Mouse (Mus musculus) midbrain, embryonic 14.5 days (tissue): ENCODE results near the gene Rnf220. TPM values are rescaled to one million over a fixed set of nuclear protein-coding genes. Genes with fewer than 3 reads are reported as not detected.

ENCODE experiments used
- ATAC-seq: fragments of 200-750 bp; cut with Nextera tagmentation; 2 replicates; pipeline ENCODE4 v1.8.0; 2017; ENCODE audit warnings: moderate number of reproducible peaks, moderate library complexity; ENCODE audit not compliant: low FRiP score, low TSS enrichment
- DNase-seq: peaks from one replicate; pipeline ENCODE4 v3.0.0-alpha.2; 2015
- H3K27ac ChIP-seq: fragments of 300-500 bp; sonication (generic); replicated peaks from 2 replicates; pipeline ENCODE4 v1.5.1; 2014; ENCODE audit warnings: mild to moderate bottlenecking, low read depth, low read length, moderate library complexity
- H3K27me3 ChIP-seq: fragments of 300-500 bp; sonication (generic); 2 replicates; pipeline ENCODE4 v1.6.1; 2014; ENCODE audit warnings: low read length, control low read depth, mixed read lengths; ENCODE audit not compliant: control insufficient read depth, insufficient read depth
- H3K36me3 ChIP-seq: fragments of 300-500 bp; sonication (generic); 2 replicates; pipeline ENCODE4 v1.6.1; 2014; ENCODE audit warnings: low read length, control low read depth; ENCODE audit not compliant: control insufficient read depth, insufficient read depth
- H3K4me1 ChIP-seq: fragments of 300-500 bp; sonication (generic); 2 replicates; pipeline ENCODE4 v1.6.1; 2014; ENCODE audit warnings: mild to moderate bottlenecking, antibody characterized with exemption, low read length, control low read depth; ENCODE audit not compliant: control insufficient read depth, insufficient read depth
- H3K4me2 ChIP-seq: fragments of 300-500 bp; sonication (generic); 2 replicates; pipeline ENCODE4 v1.6.1; 2014; ENCODE audit warnings: mild to moderate bottlenecking, low read length, moderate library complexity
- H3K4me3 ChIP-seq: fragments of 300-500 bp; sonication (generic); replicated peaks from 2 replicates; pipeline ENCODE4 v1.5.1; 2014; ENCODE audit warnings: low read depth, low read length
- H3K9ac ChIP-seq: fragments of 300-500 bp; sonication (generic); replicated peaks from 2 replicates; pipeline ENCODE4 v1.6.1; 2014; ENCODE audit warnings: mild to moderate bottlenecking, low read length, moderate library complexity
- H3K9me3 ChIP-seq: fragments of 300-500 bp; sonication (generic); 2 replicates; pipeline ENCODE4 v1.6.1; 2016; ENCODE audit warnings: low read length, control low read depth, mixed read lengths; ENCODE audit not compliant: control insufficient read depth
- WGBS: fragments of 180-500 bp; shearing (Covaris S2); extraction: QIAGEN DNeasy Blood & Tissue Kit; methylation state at CpG from one replicate; pipeline ENCODE4 v1.1.7; 2014; 5-methylcytosine and 5-hydroxymethylcytosine counted together
- polyA plus RNA-seq: library from polyadenylated mRNA; unstranded; fragments of >200 nt; fragmentation: Nextera tagmentation; extraction: Ambion mirVana; gene quantifications from 2 replicates; pipeline ENCODE4 v1.2.1, GENCODE M21; 2014

Gene Rnf220
- polyA plus RNA-seq, 1 experiment from 2014 or later = 103 TPM

GRCm38 (mm10) chr4:117281090-117281845 lies 215.6 kb downstream of the Rnf220 start:
- H3K27me3 ChIP-seq = no peaks in the 10 kb centered on the region
- H3K9ac ChIP-seq = no peak overlapping the region
- 47% methylated on average over 19 of the region's 19 CpGs for WGBS
- H3K4me1 ChIP-seq = peaks cover 45% of the 10 kb centered on the region
- H3K9me3 ChIP-seq = no peaks in the 10 kb centered on the region
- peaks cover 74% of the 10 kb centered on the region for H3K36me3 ChIP-seq
- no peak overlapping the region for H3K4me3 ChIP-seq
- H3K4me2 ChIP-seq = no peak overlapping the region
- DNase-seq = peak; percentile 33
- no peak for ATAC-seq
- peak overlapping the region; percentile 41; the same call in 1 of the 2 replicates for H3K27ac ChIP-seq

GRCm38 (mm10) chr4:117280397-117280930 lies 216.4 kb downstream of the Rnf220 start:
- Histone ChIP-seq H3K4me3 (no peak overlapping the region), H3K9me3 (no peaks in the 10 kb centered on the region), H3K36me3 (peaks cover 77% of the 10 kb centered on the region), H3K4me2 (no peak overlapping the region), H3K27ac (no peak overlapping the region), H3K27me3 (no peaks in the 10 kb centered on the region), H3K4me1 (peaks cover 38% of the 10 kb centered on the region), H3K9ac (no peak overlapping the region)
- 90% methylated on average over 8 of the region's 8 CpGs for WGBS
- ATAC-seq = no peak
- DNase-seq = no peak

GRCm38 (mm10) chr4:117279253-117279642 lies 217.6 kb downstream of the Rnf220 start:
- H3K27ac ChIP-seq = no peak overlapping the region
- H3K36me3 ChIP-seq = peaks cover 73% of the 10 kb centered on the region
- H3K4me2 ChIP-seq = no peak overlapping the region
- H3K9me3 ChIP-seq = peaks cover 2% of the 10 kb centered on the region
- H3K4me3 ChIP-seq = no peak overlapping the region
- peaks cover 26% of the 10 kb centered on the region for H3K4me1 ChIP-seq
- no peak for ATAC-seq
- DNase-seq = no peak
- WGBS = 91% methylated on average over 2 of the region's 2 CpGs
- no peak overlapping the region for H3K9ac ChIP-seq
- H3K27me3 ChIP-seq = no peaks in the 10 kb centered on the region

GRCm38 (mm10) chr4:117278381-117279252 lies 218.2 kb downstream of the Rnf220 start:
- H3K9me3 ChIP-seq = peaks cover 6% of the 10 kb centered on the region
- 52% methylated on average over 10 of the region's 10 CpGs for WGBS
- H3K4me2 ChIP-seq = no peak overlapping the region
- H3K27ac ChIP-seq = 0 out of 2 replicates have a peak overlapping the region, but pooled peaks have one; percentile 5
- H3K4me3 ChIP-seq = no peak overlapping the region
- peaks cover 78% of the 10 kb centered on the region for H3K36me3 ChIP-seq
- no peak for ATAC-seq
- H3K4me1 ChIP-seq = peaks cover 19% of the 10 kb centered on the region
- DNase-seq = peak; percentile 57
- no peaks in the 10 kb centered on the region for H3K27me3 ChIP-seq
- no peak overlapping the region for H3K9ac ChIP-seq

- H3K27me3 ChIP-seq = no peaks in the 10 kb centered on the region
- peaks cover 14% of the 10 kb centered on the region for H3K4me1 ChIP-seq
- 96% methylated on average over 7 of the region's 7 CpGs for WGBS
- no peak overlapping the region for H3K4me3 ChIP-seq
- no peak overlapping the region for H3K9ac ChIP-seq
- peaks cover 80% of the 10 kb centered on the region for H3K36me3 ChIP-seq
- peaks cover 6% of the 10 kb centered on the region for H3K9me3 ChIP-seq
- DNase-seq = no peak
- H3K4me2 ChIP-seq = no peak overlapping the region
- no peak overlapping the region for H3K27ac ChIP-seq
- no peak for ATAC-seq
Measured at GRCm38 (mm10) chr4:117277687-117278086, 219.2 kb downstream of the Rnf220 start.

GRCm38 (mm10) chr4:117277021-117277420 lies 219.8 kb downstream of the Rnf220 start:
- no peaks in the 10 kb centered on the region for H3K27me3 ChIP-seq
- H3K9ac ChIP-seq = no peak overlapping the region
- H3K4me1 ChIP-seq = peaks cover 17% of the 10 kb centered on the region
- no peak overlapping the region for H3K4me2 ChIP-seq
- WGBS = 93% methylated on average over 13 of the region's 13 CpGs
- peaks cover 6% of the 10 kb centered on the region for H3K9me3 ChIP-seq
- ATAC-seq (no peak), DNase-seq (no peak)
- no peak overlapping the region for H3K27ac ChIP-seq
- H3K36me3 ChIP-seq = peaks cover 85% of the 10 kb centered on the region
- H3K4me3 ChIP-seq = no peak overlapping the region

GRCm38 (mm10) chr4:117276281-117276711 lies 220.6 kb downstream of the Rnf220 start:
- DNase-seq = no peak
- Histone ChIP-seq H3K27me3 (no peaks in the 10 kb centered on the region), H3K4me3 (no peak overlapping the region), H3K9ac (no peak overlapping the region), H3K4me1 (peaks cover 17% of the 10 kb centered on the region), H3K4me2 (no peak overlapping the region), H3K27ac (no peak overlapping the region), H3K36me3 (peaks cover 87% of the 10 kb centered on the region), H3K9me3 (peaks cover 6% of the 10 kb centered on the region)
- 98% methylated on average over 17 of the region's 17 CpGs for WGBS
- no peak for ATAC-seq

GRCm38 (mm10) chr4:117274720-117275119 lies 222.1 kb downstream of the Rnf220 start:
- Histone ChIP-seq H3K27me3 (peaks cover 1% of the 10 kb centered on the region; the same call in 1 of the 2 replicates), H3K9ac (no peak overlapping the region), H3K4me1 (peaks cover 17% of the 10 kb centered on the region), H3K4me2 (no peak overlapping the region), H3K9me3 (peaks cover 6% of the 10 kb centered on the region), H3K27ac (no peak overlapping the region), H3K4me3 (no peak overlapping the region), H3K36me3 (peaks cover 73% of the 10 kb centered on the region)
- ATAC-seq = no peak
- 95% methylated on average over 4 of the region's 4 CpGs for WGBS
- DNase-seq = no peak
